Mouse (Mus musculus): ENCODE results near the gene Aldoc. TPM values are rescaled to one million over a fixed set of nuclear protein-coding genes. Genes with fewer than 3 reads are reported as not detected.

Aldoc gene
- total RNA-seq, 2 experiments from 2014 or later: 852 to 862 TPM

DNA sequence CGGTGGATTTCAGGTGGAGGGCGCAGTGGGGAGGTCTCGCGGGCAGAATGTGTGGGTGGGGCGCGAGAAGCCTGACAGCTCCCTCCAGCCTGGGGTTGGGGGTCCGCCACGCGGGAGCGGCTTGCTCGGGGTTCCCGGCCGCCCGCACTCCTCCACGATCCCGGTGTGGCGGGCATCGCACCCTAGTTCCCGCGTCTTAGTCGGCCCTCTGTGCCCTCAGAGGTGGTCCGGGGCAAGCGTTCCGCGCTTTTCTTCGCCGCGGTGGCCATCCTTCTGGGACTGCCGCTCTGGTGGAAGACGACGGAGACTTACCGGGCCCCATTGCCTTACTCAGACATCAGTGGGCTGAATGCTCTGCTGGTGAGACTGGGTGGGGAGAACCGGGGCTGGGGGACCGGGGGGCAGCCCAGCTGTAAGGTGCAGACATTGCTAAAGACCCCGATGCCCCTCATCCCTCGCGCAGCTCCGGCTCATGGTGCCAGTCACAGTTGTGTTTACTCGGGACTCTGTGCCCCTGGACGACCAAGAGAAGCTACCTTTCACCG is 5.8 kb downstream of the Aldoc start:
- DNase-seq (ENCODE audit: extremely low spot score in 1 of 2, low spot score in 1 of 2): no peak

GRCm38 (mm10) chr11:78332676-78333075 is 9.9 kb downstream of the Aldoc start:
- no peak for DNase-seq (ENCODE audit: extremely low spot score in 1 of 2, low spot score in 1 of 2)

DNA sequence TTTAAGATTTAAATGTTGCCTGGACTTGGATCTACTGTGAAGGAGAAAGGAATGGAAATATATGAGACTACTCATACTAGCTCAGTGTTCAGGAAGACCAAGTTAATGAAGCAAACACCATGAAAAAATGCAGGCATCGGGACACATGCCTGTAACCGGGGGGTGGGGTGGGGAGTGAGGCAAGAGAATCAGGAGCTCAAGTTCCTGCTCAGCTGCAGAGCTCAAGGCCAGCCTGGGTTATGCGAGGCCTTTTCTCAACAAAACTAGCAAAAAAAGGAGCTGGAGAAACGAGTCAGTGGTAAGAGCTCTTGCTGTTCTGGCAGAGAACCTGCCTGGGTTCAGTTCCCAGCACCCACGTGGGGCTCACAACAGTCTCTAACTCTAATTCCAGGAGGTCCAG is 11.2 kb downstream of the Aldoc start:
- no peak for DNase-seq (ENCODE audit: extremely low spot score in 1 of 2, low spot score in 1 of 2)

- DNase-seq (ENCODE audit: extremely low spot score in 1 of 2, low spot score in 1 of 2): no peak
Observed at GRCm38 (mm10) chr11:78337040-78337439, 14.3 kb downstream of the Aldoc start.

- DNase-seq (ENCODE audit: extremely low spot score in 1 of 2, low spot score in 1 of 2): no peak
Observed at GRCm38 (mm10) chr11:78341702-78342101, 18.9 kb downstream of the Aldoc start.

GRCm38 (mm10) chr11:78343381-78344327 is 20.9 kb downstream of the Aldoc start, which contains the start of gene Unc119:
Gene Unc119, plus strand, starts transcription at chr11:78343482.
- peak in 1 of 2 experiments; percentile 63 for DNase-seq (ENCODE audit: extremely low spot score in 1 of 2, low spot score in 1 of 2)

DNA sequence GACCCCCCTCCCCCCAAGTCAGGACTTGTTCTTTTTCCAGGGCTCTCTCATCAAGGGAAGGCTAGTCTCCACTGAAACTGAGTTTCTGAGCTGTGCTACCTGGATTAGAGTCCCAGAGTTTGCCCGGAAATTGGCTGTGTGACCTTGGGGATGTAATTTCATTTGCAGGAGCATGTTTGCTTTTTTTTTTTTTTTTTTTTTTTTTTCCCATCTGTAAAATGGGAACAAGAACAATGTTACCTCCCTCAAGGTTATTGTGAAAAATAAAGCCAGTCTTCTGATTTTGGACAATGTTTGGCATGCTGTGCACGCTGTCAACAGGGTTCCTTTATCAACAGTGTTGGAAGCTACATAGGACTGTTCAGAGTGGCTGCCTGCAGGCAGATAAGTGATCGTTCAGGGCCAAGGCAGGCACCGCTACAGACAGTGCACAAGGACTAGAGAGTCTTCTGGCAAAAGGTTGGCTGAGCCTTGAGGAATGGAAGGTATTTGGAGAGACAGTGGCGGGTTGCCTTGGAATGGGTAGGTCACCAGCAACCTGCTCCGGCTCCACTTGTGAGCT is 21.6 kb downstream of the Aldoc start:
- no peak for DNase-seq (ENCODE audit: extremely low spot score in 1 of 2, low spot score in 1 of 2)

DNA sequence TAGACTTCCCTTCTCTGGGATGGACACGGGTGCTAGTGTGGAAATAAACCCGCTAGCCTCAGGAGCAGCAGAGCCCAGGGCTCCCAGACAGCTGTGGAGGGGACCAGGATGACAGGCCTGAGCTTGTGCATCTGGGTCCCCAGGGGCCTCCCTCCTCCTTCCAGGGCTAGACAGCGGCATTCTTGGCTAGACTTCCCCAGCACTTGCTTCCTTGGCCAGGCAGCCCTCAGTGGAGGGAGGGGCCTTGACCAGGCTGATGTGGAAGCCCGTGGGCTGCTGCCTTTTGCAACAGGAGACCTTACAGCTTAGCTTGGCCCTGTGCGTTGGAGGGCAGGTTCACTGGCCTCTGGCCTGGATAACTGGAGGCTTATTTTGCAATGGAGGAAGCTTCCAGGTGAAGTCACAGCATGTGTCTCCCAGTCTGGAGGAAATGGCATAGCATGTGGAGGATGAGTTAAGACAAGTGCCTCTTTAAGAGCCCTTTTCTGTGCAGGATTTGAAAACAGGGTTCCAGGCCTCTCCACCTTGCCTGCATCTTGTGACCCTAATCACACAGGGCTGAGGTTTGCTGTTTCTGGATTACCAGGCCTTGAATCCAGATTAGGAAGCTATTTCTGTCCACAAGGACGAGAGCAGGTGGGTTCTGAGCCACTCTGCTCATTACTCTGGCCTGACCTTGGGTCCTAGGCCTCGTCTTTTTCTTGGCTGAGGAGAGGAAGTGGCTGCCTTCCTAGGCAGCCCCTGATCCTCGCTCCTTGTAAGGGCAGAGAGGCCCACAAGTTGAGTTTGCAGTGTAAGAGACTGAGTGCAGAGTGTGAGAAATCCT is 22.3 kb downstream of the Aldoc start:
- no peak for DNase-seq (ENCODE audit: extremely low spot score in 1 of 2, low spot score in 1 of 2)

GRCm38 (mm10) chr11:78345801-78346200 is 23.0 kb downstream of the Aldoc start:
- DNase-seq (ENCODE audit: extremely low spot score in 1 of 2, low spot score in 1 of 2): no peak

- DNase-seq (ENCODE audit: extremely low spot score in 1 of 2, low spot score in 1 of 2): no peak
Observed at GRCm38 (mm10) chr11:78346326-78347069, 23.7 kb downstream of the Aldoc start.

DNA sequence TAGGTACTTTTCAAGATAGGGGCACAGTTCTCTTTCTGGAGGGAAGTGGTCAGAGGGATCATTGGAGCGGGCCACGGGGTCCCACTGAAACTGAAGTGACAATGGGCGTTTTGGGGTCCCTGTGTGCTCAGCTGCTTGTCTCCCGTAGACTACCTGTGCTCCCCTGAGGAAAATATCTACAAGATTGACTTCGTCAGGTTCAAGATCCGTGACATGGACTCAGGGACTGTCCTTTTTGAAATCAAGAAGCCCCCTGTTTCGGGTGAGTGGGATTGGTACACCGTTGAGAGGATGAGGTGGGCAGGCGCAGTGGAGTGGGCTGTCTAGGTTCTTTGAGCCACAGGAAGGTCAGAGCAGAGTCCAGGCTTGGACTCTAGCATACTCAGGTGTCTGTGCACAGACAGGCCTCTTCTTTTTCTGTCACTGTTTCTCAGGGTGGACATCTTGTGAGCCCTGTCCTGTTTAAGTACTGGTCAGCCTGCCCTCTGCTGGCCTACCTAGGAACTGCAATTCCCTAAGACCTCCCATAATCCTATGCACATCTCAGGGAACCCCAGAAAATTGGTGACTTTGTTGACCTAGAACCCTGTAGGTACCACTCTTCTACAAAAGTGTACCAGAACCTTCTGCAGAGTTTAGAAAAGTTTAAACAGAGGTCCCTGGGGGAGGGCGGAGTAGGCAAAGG is 24.4 kb downstream of the Aldoc start:
- peak; percentile 47 to 84 for DNase-seq (ENCODE audit: extremely low spot score in 1 of 2, low spot score in 1 of 2)

GRCm38 (mm10) chr11:78347908-78348307 is 25.1 kb downstream of the Aldoc start:
- DNase-seq (ENCODE audit: extremely low spot score in 1 of 2, low spot score in 1 of 2): no peak

DNA sequence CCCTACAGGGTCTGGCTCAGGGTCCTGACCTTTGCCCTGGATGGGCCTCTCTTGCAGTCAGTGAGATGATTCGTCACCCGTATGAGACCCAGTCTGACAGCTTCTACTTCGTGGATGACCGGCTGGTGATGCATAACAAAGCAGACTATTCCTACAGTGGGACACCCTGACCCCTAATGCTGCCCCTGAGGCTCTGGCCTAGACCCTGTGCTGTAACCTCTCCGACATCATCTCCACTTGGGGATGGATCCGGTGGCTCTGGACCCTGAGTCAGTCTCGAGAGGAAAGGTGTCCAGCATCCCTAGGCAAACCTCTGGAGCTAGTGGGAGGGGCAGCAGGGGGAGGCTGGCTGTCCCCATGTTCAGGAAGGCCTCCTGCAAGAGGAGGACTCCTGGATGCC is 25.7 kb downstream of the Aldoc start:
- no peak for DNase-seq (ENCODE audit: extremely low spot score in 1 of 2, low spot score in 1 of 2)

DNA sequence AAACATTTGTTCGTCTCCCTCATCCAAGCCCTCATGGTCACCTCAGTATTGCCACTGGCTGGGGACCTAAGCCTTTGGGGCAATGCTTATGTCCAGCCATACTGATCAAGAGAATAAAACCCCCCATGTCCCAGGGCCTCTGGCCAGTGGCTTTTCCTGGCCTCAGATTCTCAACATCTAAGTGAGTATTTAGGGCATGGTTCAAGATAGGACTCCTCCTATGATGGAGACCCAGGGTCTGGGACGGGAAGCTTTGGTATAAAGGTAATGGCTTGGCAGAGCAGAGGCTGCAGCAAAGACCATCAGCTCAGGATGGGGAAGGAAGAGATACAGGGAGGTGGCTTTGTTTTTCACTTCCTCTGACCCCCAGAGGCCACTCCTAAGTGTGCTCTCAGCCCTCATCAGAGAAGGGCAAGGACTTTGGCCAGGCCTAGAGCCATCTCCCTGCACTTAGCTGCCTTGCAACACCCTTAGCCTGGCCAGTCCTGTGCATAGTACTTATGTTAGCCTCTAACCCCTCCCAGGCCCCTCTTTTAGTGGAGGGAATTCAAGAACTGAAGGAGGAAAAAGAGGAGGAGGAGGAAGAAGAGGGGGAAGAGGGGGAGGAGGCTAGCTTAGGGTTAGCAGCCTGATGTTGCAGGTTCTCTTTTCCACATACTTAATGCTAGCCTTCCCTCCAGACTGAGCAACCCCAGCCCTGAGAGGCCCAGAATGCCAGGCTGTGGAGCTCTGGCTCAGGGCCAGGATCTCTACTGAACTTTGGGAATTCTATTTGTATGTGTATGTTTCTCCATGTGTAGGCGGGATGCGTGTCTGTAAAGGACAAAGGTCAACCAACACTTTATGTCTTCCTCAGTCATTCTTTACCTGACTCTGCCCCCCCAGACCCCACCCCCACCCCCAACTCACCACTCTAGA is 26.9 kb downstream of the Aldoc start:
- no peak for DNase-seq (ENCODE audit: extremely low spot score in 1 of 2, low spot score in 1 of 2)

DNA sequence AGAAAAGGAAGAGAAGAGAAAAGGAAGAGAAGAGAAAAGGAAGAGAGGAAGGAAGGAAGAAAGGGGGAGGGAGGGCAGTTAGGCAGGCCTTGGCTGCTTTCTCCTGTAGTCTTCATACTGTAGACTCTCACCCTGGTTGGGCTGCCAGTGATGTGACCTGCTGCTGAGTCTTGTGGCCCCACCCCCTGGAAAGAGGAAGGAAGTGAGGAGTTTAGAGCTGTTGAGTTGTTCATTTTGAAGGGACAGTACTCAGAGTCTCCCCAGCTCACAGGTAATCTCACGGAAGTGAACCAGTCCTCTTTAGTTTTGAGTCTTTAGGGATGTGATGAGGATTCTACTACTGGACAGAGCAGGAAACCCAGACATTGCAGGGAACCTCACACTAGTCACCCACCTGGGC is 30.3 kb downstream of the Aldoc start:
- no peak for DNase-seq (ENCODE audit: extremely low spot score in 1 of 2, low spot score in 1 of 2)

DNA sequence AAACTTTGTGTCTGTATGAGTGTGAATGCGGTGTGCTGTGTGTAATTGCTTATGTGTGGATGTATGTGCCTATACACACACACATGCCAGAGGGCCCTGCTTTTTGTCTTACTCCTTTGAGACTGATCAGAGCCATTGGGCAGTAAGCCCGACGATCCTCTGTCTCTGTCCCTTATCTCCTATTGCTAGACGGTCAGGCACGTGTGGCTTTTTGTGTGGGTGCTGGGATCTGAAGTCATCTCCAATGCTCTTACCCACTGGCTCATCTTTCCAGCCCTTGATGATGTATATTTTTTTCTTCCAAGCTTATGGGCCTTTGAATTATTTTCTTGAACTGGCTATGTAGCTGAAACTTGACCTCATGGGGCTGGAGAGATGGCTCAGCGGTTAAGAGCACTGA is 32.1 kb downstream of the Aldoc start:
- no peak for DNase-seq (ENCODE audit: extremely low spot score in 1 of 2, low spot score in 1 of 2)

DNA sequence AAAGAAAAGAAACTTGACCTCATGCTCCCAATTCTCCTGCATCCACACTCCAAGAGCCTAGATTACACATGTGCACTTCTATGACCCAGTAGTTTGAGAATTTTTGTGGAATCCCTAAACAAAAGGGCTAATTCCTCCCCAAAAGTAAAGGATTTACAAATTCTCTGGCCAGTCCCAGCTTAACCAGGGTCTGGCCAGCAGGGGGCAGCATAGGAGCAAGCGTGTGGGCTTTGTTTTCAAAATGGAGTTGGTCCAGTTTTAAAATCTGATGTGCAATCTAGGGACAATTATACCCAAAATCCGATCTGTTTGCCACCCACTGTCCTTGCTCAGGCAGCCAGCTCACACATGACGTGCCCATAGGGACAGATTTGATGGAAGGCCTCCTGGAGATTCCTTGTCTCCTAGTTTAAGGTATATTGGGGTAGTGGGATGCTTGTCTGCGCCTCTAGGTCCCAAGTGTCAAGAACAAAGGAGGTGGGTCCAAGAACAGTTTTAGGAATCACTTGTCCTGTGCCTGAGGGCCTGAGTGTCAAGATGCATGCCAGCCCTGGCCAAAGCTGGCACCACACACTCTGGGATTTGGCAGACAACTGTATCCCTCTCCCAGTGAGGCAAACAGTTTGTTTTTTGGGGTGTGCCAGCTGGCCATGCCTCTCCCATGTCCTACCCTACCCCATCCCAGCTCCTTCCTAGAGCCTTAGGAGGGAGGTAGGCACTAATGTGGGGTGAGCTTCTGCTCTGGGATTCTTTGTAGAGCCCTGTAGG is 32.9 kb downstream of the Aldoc start:
- peak; percentile 67 to 92 for DNase-seq (ENCODE audit: extremely low spot score in 1 of 2, low spot score in 1 of 2)
